Mouse (Mus musculus) stomach, postnatal 0 days (tissue): ENCODE measurements around the gene Unc5cl. TPM values are rescaled to one million over a fixed set of nuclear protein-coding genes. Genes with fewer than 3 reads are reported as not detected.
A peak's percentile ranks its signal among the peaks of the same experiment; 100 is the strongest.

ENCODE experiments used
- ATAC-seq: fragments of 200-750 bp; cut with Nextera tagmentation; 2 replicates; pipeline ENCODE4 v1.8.0; 2017; ENCODE audit not compliant: low FRiP score, low TSS enrichment
- DNase-seq: peaks from one replicate; pipeline ENCODE4 v3.0.0-alpha.2; 2016; ENCODE audit warnings: low spot score
- H3K27ac ChIP-seq: fragments of 300-500 bp; sonication (generic); replicated peaks from 2 replicates; pipeline ENCODE4 v1.5.1; 2014; ENCODE audit warnings: mild to moderate bottlenecking, control low read depth
- H3K27me3 ChIP-seq: fragments of 300-500 bp; sonication (generic); 2 replicates; pipeline ENCODE4 v1.6.1; 2014; ENCODE audit warnings: low read length; ENCODE audit not compliant: control insufficient read depth, insufficient read depth
- H3K36me3 ChIP-seq: fragments of 300-500 bp; sonication (generic); 2 replicates; pipeline ENCODE4 v1.6.1; 2014; ENCODE audit warnings: low read length, mixed read lengths; ENCODE audit not compliant: control insufficient read depth, insufficient read depth
- H3K4me1 ChIP-seq: fragments of 300-500 bp; sonication (generic); replicated peaks from 2 replicates; pipeline ENCODE4 v1.6.1; 2014; ENCODE audit warnings: antibody characterized with exemption; ENCODE audit not compliant: control insufficient read depth, insufficient read depth
- H3K4me2 ChIP-seq: fragments of 300-500 bp; sonication (generic); replicated peaks from 2 replicates; pipeline ENCODE4 v1.6.1; 2014; ENCODE audit warnings: low read depth, mild to moderate bottlenecking, control low read depth, moderate library complexity
- H3K4me3 ChIP-seq: fragments of 300-500 bp; sonication (generic); 2 replicates; pipeline ENCODE4 v1.5.1; 2014; ENCODE audit warnings: low read depth, low read length, control low read depth
- H3K9ac ChIP-seq: fragments of 300-500 bp; sonication (generic); 2 replicates; pipeline ENCODE4 v1.6.1; 2014; ENCODE audit warnings: mild to moderate bottlenecking, low read length, control low read depth, mixed read lengths
- H3K9me3 ChIP-seq: fragments of 300-500 bp; sonication (generic); 2 replicates; pipeline ENCODE4 v1.6.1; 2016; ENCODE audit warnings: low read length; ENCODE audit not compliant: control insufficient read depth
- CTCF ChIP-seq: IDR thresholded peaks from 2 replicates; pipeline ENCODE4 v1.5.1; 2016; ENCODE audit warnings: antibody characterized with exemption, low read depth, mild to moderate bottlenecking, moderate library complexity
- EP300 ChIP-seq: optimal IDR thresholded peaks from 2 replicates; pipeline ENCODE3; 2016; ENCODE audit warnings: antibody characterized with exemption
- WGBS: fragments of 180-500 bp; shearing (Covaris S2); extraction: QIAGEN DNeasy Blood & Tissue Kit; methylation state at CpG from one replicate; pipeline ENCODE4 v1.1.7; 2014; 5-methylcytosine and 5-hydroxymethylcytosine counted together
- polyA plus RNA-seq: library from polyadenylated mRNA; unstranded; fragments of >200 nt; fragmentation: Nextera tagmentation; extraction: Ambion mirVana; gene quantifications from 2 replicates; pipeline ENCODE4 v1.2.1, GENCODE M21; 2015

The Unc5cl gene
- polyA plus RNA-seq, 1 experiment from 2014 or later, result 3.5 TPM

GRCm38 (mm10) chr17:48569656-48570055 is 115.0 kb downstream of the Unc5cl start:
- no peak overlapping the region for H3K27ac ChIP-seq
- H3K4me2 ChIP-seq, result no peak overlapping the region
- H3K36me3 ChIP-seq, result no peaks in the 10 kb centered on the region
- no peak for DNase-seq
- WGBS, result 82% methylated on average over 4 of the region's 4 CpGs
- no peaks in the 10 kb centered on the region for H3K27me3 ChIP-seq
- TF ChIP-seq CTCF (no peak), EP300 (no peak)
- H3K4me1 ChIP-seq, result no peaks in the 10 kb centered on the region
- no peak overlapping the region for H3K4me3 ChIP-seq
- H3K9ac ChIP-seq, result no peak overlapping the region
- ATAC-seq, result no peak
- H3K9me3 ChIP-seq, result no peaks in the 10 kb centered on the region

- Histone ChIP-seq H3K9me3 (no peaks in the 10 kb centered on the region), H3K36me3 (no peaks in the 10 kb centered on the region), H3K4me2 (no peak overlapping the region), H3K4me1 (0 out of 2 replicates have a peak, but pooled peaks cover 2% of the 10 kb centered on the region), H3K27ac (no peak overlapping the region), H3K9ac (no peak overlapping the region), H3K27me3 (no peaks in the 10 kb centered on the region), H3K4me3 (no peak overlapping the region)
- no peak for TF ChIP-seq CTCF
- no peak for TF ChIP-seq EP300
- no peak for ATAC-seq
- 79% methylated on average over 5 of the region's 5 CpGs for WGBS
- DNase-seq, result no peak
Measured at GRCm38 (mm10) chr17:48581153-48581552, 126.5 kb downstream of the Unc5cl start.

- ATAC-seq (no peak; the same call in 1 of the 2 replicates), DNase-seq (no peak)
- Histone ChIP-seq H3K9ac (no peak overlapping the region), H3K27ac (no peak overlapping the region), H3K4me1 (0 out of 2 replicates have a peak, but pooled peaks cover 2% of the 10 kb centered on the region), H3K27me3 (no peaks in the 10 kb centered on the region), H3K4me3 (peak overlapping the region; percentile 1; the same call in 1 of the 2 replicates), H3K9me3 (no peaks in the 10 kb centered on the region), H3K4me2 (peak overlapping the region; percentile 30), H3K36me3 (no peaks in the 10 kb centered on the region)
- 25% methylated on average over 14 of the region's 14 CpGs for WGBS
- TF ChIP-seq CTCF, result no peak
- no peak for TF ChIP-seq EP300
Measured at GRCm38 (mm10) chr17:48582486-48582990, 127.8 kb downstream of the Unc5cl start.

GRCm38 (mm10) chr17:48583401-48583800 is 128.7 kb downstream of the Unc5cl start:
- no peaks in the 10 kb centered on the region for H3K9me3 ChIP-seq
- 77% methylated on average over 11 of the region's 11 CpGs for WGBS
- ATAC-seq (no peak; the same call in 1 of the 2 replicates), DNase-seq (no peak)
- no peak overlapping the region for H3K27ac ChIP-seq
- H3K4me3 ChIP-seq, result no peak overlapping the region
- no peak overlapping the region for H3K9ac ChIP-seq
- TF ChIP-seq EP300 (no peak), CTCF (no peak)
- no peaks in the 10 kb centered on the region for H3K27me3 ChIP-seq
- no peaks in the 10 kb centered on the region for H3K36me3 ChIP-seq
- 0 out of 2 replicates have a peak, but pooled peaks cover 2% of the 10 kb centered on the region for H3K4me1 ChIP-seq
- no peak overlapping the region for H3K4me2 ChIP-seq

- no peak for TF ChIP-seq EP300
- TF ChIP-seq CTCF, result no peak
- DNase-seq (peak; percentile 38), ATAC-seq (peak; percentile 80)
- H3K9me3 ChIP-seq, result no peaks in the 10 kb centered on the region
- H3K4me2 ChIP-seq, result peak overlapping the region; percentile 52
- 0 out of 2 replicates have a peak, but pooled peaks cover 2% of the 10 kb centered on the region for H3K4me1 ChIP-seq
- H3K9ac ChIP-seq, result no peak overlapping the region
- H3K4me3 ChIP-seq, result peak overlapping the region; percentile 21
- 3% methylated on average over 14 of the region's 14 CpGs for WGBS
- H3K27ac ChIP-seq, result no peak overlapping the region
- H3K27me3 ChIP-seq, result no peaks in the 10 kb centered on the region
- no peaks in the 10 kb centered on the region for H3K36me3 ChIP-seq
Measured at GRCm38 (mm10) chr17:48585902-48586359, 131.2 kb downstream of the Unc5cl start.

- TF ChIP-seq EP300 (no peak), CTCF (peak; percentile 51)
- WGBS, result 43% methylated on average over 3 of the region's 3 CpGs
- DNase-seq (no peak), ATAC-seq (no peak)
- Histone ChIP-seq H3K27ac (no peak overlapping the region), H3K9me3 (no peaks in the 10 kb centered on the region), H3K4me3 (no peak overlapping the region), H3K9ac (no peak overlapping the region), H3K27me3 (no peaks in the 10 kb centered on the region), H3K4me2 (no peak overlapping the region), H3K36me3 (no peaks in the 10 kb centered on the region), H3K4me1 (0 out of 2 replicates have a peak, but pooled peaks cover 2% of the 10 kb centered on the region)
Measured at GRCm38 (mm10) chr17:48588674-48589073, 134.0 kb downstream of the Unc5cl start.

Other genes starting within 250 kb of the Unc5cl start
- 0.05 TPM in 1 of 2 replicates, not detected in the other for gene Trem1, start 222.1 kb upstream of the Unc5cl start, polyA plus RNA-seq
- gene Trem3, start 207.1 kb upstream of the Unc5cl start, polyA plus RNA-seq, result 0.10 TPM in 1 of 2 replicates, not detected in the other
- 0.19 and 0.24 TPM in 2 replicates for gene Treml4, start 190.6 kb upstream of the Unc5cl start, polyA plus RNA-seq
- gene Treml2, start 155.4 kb upstream of the Unc5cl start, polyA plus RNA-seq, result 0.10 TPM in 2 replicates
- gene B430306N03Rik, start 138.8 kb upstream of the Unc5cl start, polyA plus RNA-seq, result 0.18 and 0.21 TPM in 2 replicates
- gene Trem2, start 108.5 kb upstream of the Unc5cl start, polyA plus RNA-seq, result 3.5 and 4.2 TPM in 2 replicates
- not detected in 2 replicates for gene Treml1, start 95.0 kb upstream of the Unc5cl start, polyA plus RNA-seq
- gene Nfya, start 45.0 kb upstream of the Unc5cl start, polyA plus RNA-seq, result 3.0 and 3.5 TPM in 2 replicates
- 42.3 and 43.8 TPM in 2 replicates for gene Oard1, start 44.9 kb upstream of the Unc5cl start, polyA plus RNA-seq
- 7.2 and 7.6 TPM in 2 replicates for gene Apobec2, start 22.0 kb upstream of the Unc5cl start, polyA plus RNA-seq
- gene Tspo2, start 3.4 kb upstream of the Unc5cl start, polyA plus RNA-seq, result 0.41 and 0.51 TPM in 2 replicates